Mouse (Mus musculus) kidney, adult 2 months (tissue): Measurements from ENCODE around the gene Wdr35. TPM values are rescaled to one million over a fixed set of nuclear protein-coding genes. Genes with fewer than 3 reads are reported as not detected.

Experiments
- DNase-seq: peaks from one replicate; pipeline ENCODE4 v3.0.0; 2021
- H3K27ac ChIP-seq: fragments of 200-500 bp; 2 replicates; pipeline ENCODE4 v1.5.1; 2012; ENCODE audit warnings: low read depth, low read length, control low read depth, inconsistent platforms; ENCODE audit not compliant: insufficient read depth
- H3K27me3 ChIP-seq: fragments of 200-500 bp; replicated peaks from 2 replicates; pipeline ENCODE4 v1.6.1; 2012; ENCODE audit warnings: mild to moderate bottlenecking, moderate library complexity, low read length, inconsistent platforms; ENCODE audit not compliant: control insufficient read depth, insufficient read depth
- H3K36me3 ChIP-seq: fragments of 200-500 bp; 2 replicates; pipeline ENCODE4 v1.6.1; 2012; ENCODE audit warnings: mild to moderate bottlenecking, moderate library complexity, low read length, inconsistent platforms; ENCODE audit not compliant: control insufficient read depth, insufficient read depth
- H3K4me1 ChIP-seq: fragments of 200-500 bp; 2 replicates; pipeline ENCODE4 v1.6.1; 2011; ENCODE audit warnings: low read length; ENCODE audit not compliant: control insufficient read depth, insufficient read depth
- H3K4me3 ChIP-seq: fragments of 200-500 bp; 2 replicates; pipeline ENCODE4 v1.5.1; 2011; ENCODE audit warnings: mild to moderate bottlenecking, low read depth, low read length, control low read depth; ENCODE audit not compliant: insufficient read depth
- CTCF ChIP-seq: fragments of 200-500 bp; conservative IDR thresholded peaks from 2 replicates; pipeline ENCODE4 v1.5.1; 2011; ENCODE audit warnings: low read depth, mild to moderate bottlenecking, control low read depth, low read length, moderate library complexity, mixed read lengths; ENCODE audit not compliant: insufficient read depth, insufficient read length
- POLR2A ChIP-seq: fragments of 200-500 bp; IDR thresholded peaks from one replicate; pipeline ENCODE4 v1.6.1; 2011; ENCODE audit warnings: low read depth, low read length, control low read depth
- WGBS: fragments of 180-500 bp; shearing (Covaris S2); methylation state at CpG from one replicate; pipeline ENCODE4 v1.1.7; 2018; 5-methylcytosine and 5-hydroxymethylcytosine counted together
- polyA plus RNA-seq: library from polyadenylated mRNA; depleted of rRNA; stranded (reverse); fragments of >200 nt; gene quantifications from 2 replicates; pipeline ENCODE4 v1.2.3, GENCODE M21; 2012; rRNA removed

Wdr35 gene
- polyA plus RNA-seq, 1 experiment = 6.0 TPM

DNA sequence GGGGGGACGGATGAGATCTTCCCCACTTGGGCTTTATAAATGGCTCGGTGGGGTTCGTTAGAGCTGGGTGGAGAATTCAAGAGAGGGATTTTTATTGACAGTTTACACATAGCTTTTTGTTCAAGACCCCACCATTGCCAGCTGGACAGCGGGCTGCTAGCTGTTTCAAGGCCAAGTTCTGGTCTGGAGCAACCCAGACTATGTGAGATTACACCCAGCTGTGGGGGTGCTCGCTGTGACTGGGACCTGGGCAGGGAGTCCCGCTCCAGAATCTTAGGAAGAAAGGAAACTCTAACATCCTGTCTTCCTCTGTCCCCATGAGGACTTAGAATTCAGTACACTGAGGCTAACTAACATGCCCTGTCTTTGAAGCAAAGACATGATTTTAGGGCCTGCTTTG is 89.9 kb downstream of the Wdr35 start:
- TF ChIP-seq CTCF = no peak
- TF ChIP-seq POLR2A = no peak

DNA sequence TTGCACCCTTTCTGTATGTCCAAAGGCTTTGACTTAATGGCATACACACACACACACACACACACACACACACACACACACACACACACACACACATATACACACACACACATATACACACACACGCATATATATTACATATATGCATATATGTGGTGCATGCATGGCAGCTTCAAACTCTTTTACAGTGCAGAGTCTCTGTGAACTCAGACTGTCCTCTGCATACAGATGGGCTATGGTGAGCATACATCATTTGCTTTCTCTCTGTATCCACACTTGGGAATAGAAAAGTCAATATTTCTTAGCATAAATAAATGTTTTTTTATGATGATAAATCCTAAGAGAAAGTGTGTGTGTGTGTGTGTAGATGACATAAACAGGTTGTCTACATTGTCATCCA is 97.4 kb downstream of the Wdr35 start:
- Histone ChIP-seq H3K27ac (no peak overlapping the region), H3K36me3 (no peaks in the 10 kb centered on the region), H3K4me3 (no peak overlapping the region), H3K4me1 (no peaks in the 10 kb centered on the region), H3K27me3 (no peaks in the 10 kb centered on the region; the same call in 1 of the 2 replicates)
- 83% methylated on average over 1 of the region's 1 CpGs for WGBS
- no peak for DNase-seq
- TF ChIP-seq POLR2A (no peak), CTCF (no peak)

More for the DNA sequence above, 89.9 kb downstream of the Wdr35 start:
- no peaks in the 10 kb centered on the region for H3K36me3 ChIP-seq
- no peak for DNase-seq
- no peaks in the 10 kb centered on the region for H3K27me3 ChIP-seq
- no peaks in the 10 kb centered on the region for H3K4me1 ChIP-seq
- no peak overlapping the region for H3K4me3 ChIP-seq
- 87% methylated on average over 6 of the region's 6 CpGs for whole genome bisulfite sequencing
- H3K27ac ChIP-seq = no peak overlapping the region

DNA sequence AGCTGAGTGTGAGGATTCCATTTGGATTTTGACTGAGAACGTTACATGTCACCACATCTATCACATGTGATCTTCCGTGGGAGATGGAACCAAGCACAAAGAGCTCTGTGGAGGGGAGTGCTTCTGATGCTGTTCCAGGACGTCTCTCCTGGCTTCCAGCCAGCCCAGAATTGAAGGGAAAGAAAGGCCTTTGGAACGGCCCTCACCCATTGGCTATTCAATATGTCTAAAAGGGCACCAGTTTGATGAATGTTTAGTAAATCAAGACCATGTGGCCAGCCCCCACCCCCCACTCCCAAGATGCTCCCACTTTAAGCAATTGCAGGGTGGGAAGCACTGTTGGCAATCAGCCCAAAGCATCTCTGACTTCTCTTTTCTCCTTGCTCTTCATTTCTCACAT is 97.8 kb downstream of the Wdr35 start:
- Histone ChIP-seq H3K4me1 (no peaks in the 10 kb centered on the region), H3K27me3 (no peaks in the 10 kb centered on the region; the same call in 1 of the 2 replicates), H3K4me3 (no peak overlapping the region), H3K36me3 (no peaks in the 10 kb centered on the region), H3K27ac (no peak overlapping the region)
- DNase-seq = no peak
- WGBS = 49% methylated on average over 4 of the region's 4 CpGs
- TF ChIP-seq CTCF (no peak), POLR2A (no peak)

DNA sequence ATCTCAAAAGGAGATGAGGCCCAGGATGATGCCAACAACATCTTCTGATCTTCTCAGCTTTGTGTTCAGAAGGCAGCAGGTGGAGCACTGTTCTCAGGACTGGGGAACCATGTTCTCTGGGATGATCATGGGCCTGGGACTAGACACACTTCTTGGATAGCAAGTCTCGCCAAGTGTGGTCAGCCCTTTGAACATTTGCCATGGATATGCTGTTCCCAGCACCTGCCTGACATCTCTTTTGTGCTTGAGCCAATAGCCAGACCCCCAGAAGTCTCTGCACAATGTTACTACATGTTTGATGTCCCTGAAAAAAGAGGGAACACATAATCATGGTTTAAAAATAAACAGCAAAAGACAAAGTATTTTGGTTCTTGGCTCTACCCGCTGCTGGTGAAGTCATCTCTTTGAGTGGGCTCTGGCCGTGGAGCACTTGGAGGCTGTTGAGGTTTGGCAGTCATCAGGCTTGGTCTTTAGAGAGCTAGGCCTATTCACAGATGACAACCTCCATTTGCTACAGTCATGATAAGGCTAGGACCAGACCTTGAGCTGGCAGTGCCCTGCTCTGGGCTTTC is 103.9 kb downstream of the Wdr35 start:
- TF ChIP-seq CTCF = no peak
- TF ChIP-seq POLR2A = no peak
- no peaks in the 10 kb centered on the region; the same call in 1 of the 2 replicates for H3K27me3 ChIP-seq
- no peak overlapping the region for H3K4me3 ChIP-seq
- no peaks in the 10 kb centered on the region for H3K4me1 ChIP-seq
- no peak overlapping the region for H3K27ac ChIP-seq
- H3K36me3 ChIP-seq = no peaks in the 10 kb centered on the region
- 92% methylated on average over 3 of the region's 3 CpGs for WGBS
- no peak for DNase-seq

Other genes starting within 250 kb of the Wdr35 start
- 13.3 and 18.5 TPM in 2 replicates for gene Sdc1, start 202.6 kb upstream of the Wdr35 start, polyA plus RNA-seq
- gene Laptm4a, start 52.2 kb upstream of the Wdr35 start, polyA plus RNA-seq = 256 and 291 TPM in 2 replicates
- not detected in 2 replicates for gene Matn3, start 26.0 kb upstream of the Wdr35 start, polyA plus RNA-seq
- gene Ttc32, start 56.1 kb downstream of the Wdr35 start, polyA plus RNA-seq = 18.0 and 22.7 TPM in 2 replicates